Mouse (Mus musculus): Measurements from ENCODE around the gene Bean1. TPM values are rescaled to one million over a fixed set of nuclear protein-coding genes. Genes with fewer than 3 reads are reported as not detected.

Gene Bean1
- polyA plus RNA-seq, 1 experiment from 2014 or later, result not detected

GRCm38 (mm10) chr8:104202320-104202719 is 32.1 kb downstream of the Bean1 start:
- peaks cover 1% of the 10 kb centered on the region for H3K27me3 ChIP-seq
- ATAC-seq, result no peak
- ChIA-PET CTCF (interaction anchor here (1.1 kb wide), 1 partner anchor 8 kb away, joined by 3 read pairs; no protein-coding TSS in a partner anchor), POLR2A (no interaction called here)
- no peak for TF ChIP-seq CTCF (IDR thresholded peaks at IDR 0.05)
- DNase-seq (ENCODE audit: low read depth, low spot score), result no peak
- in situ Hi-C loops (cut with MboI; ENCODE audit: low pct_unique_long_range_greater_than_20kb), result no loop called here

DNA sequence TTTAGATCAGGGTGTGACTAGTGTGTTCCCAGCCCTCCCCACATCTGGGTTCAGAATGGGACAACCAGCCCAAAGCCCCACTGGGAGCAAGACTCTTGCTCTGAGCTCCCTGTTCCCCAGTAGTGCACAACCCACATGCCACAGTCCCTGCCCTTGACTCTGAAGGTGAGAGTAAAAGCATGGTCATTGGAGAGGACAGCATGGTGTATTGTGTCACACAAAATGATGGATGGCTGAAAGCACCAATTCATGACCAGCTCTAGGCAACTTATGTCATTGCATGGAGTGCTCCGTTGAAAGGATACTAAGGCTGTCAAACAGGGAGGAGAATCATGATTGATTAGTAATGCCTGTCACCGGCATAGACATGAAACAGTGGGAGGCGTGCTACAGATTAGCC is 35.0 kb downstream of the Bean1 start:
- H3K27me3 ChIP-seq, result peaks cover 6% of the 10 kb centered on the region
- no peak for DNase-seq (ENCODE audit: low read depth, low spot score)

GRCm38 (mm10) chr8:104217601-104218000 is 47.4 kb downstream of the Bean1 start:
- TF ChIP-seq CTCF (IDR thresholded peaks at IDR 0.05), result no peak
- in situ Hi-C loops (cut with MboI; ENCODE audit: low pct_unique_long_range_greater_than_20kb), result no loop called here
- no peak for DNase-seq (ENCODE audit: low read depth, low spot score)
- no peak for ATAC-seq
- CTCF ChIA-PET, result interaction anchor here (1.6 kb wide), 1 partner anchor 35 kb away, joined by 4 read pairs; no protein-coding TSS in a partner anchor
- POLR2A ChIA-PET, result interaction anchor here (0.7 kb wide), 1 partner anchor 44 kb away, joined by 10 read pairs; no protein-coding TSS in a partner anchor
- H3K27me3 ChIP-seq, result peaks cover 12% of the 10 kb centered on the region

More for the DNA sequence above, 35.0 kb downstream of the Bean1 start:
- TF ChIP-seq CTCF (IDR thresholded peaks at IDR 0.05), result no peak
- ChIA-PET POLR2A (no interaction called here), CTCF (interaction anchor here (0.9 kb wide), 1 partner anchor 14 kb away, joined by 3 read pairs; no protein-coding TSS in a partner anchor)
- in situ Hi-C loops (cut with MboI; ENCODE audit: low pct_unique_long_range_greater_than_20kb), result no loop called here
- ATAC-seq, result no peak

GRCm38 (mm10) chr8:104219079-104219478 is 48.8 kb downstream of the Bean1 start:
- peaks cover 12% of the 10 kb centered on the region for H3K27me3 ChIP-seq
- ChIA-PET POLR2A (no interaction called here), CTCF (interaction anchor here (0.9 to 1.6 kb wide), 3 partner anchors 10 to 223 kb away, joined by 3 to 4 read pairs (median 3); partner anchors contain the start of gene Dync1li2)
- in situ Hi-C loops (cut with MboI; ENCODE audit: low pct_unique_long_range_greater_than_20kb), result no loop called here
- DNase-seq (ENCODE audit: low read depth, low spot score) (no peak), ATAC-seq (peak; percentile 51)
- peak; percentile 92 for TF ChIP-seq CTCF (IDR thresholded peaks at IDR 0.05)

- in situ Hi-C loops (cut with MboI; ENCODE audit: low pct_unique_long_range_greater_than_20kb), result loop anchor here (5.0 kb wide), 1 partner anchor 73 kb away; no protein-coding TSS in a partner anchor
- CTCF ChIA-PET, result interaction anchor here (0.7 to 1.0 kb wide), 2 partner anchors 11 to 73 kb away, joined by 3 to 4 read pairs; no protein-coding TSS in a partner anchor
- ATAC-seq (peak; percentile 72), DNase-seq (ENCODE audit: low read depth, low spot score) (peak; percentile 7)
- POLR2A ChIA-PET, result no interaction called here
- peak; percentile 96 for TF ChIP-seq CTCF (IDR thresholded peaks at IDR 0.05)
- H3K27me3 ChIP-seq, result peaks cover 6% of the 10 kb centered on the region
Measured at GRCm38 (mm10) chr8:104219806-104220205, 49.6 kb downstream of the Bean1 start.

GRCm38 (mm10) chr8:104227048-104227447 is 56.8 kb downstream of the Bean1 start:
- H3K27me3 ChIP-seq, result no peaks in the 10 kb centered on the region
- ATAC-seq, result peak; percentile 83
- POLR2A ChIA-PET, result no interaction called here
- DNase-seq (ENCODE audit: low read depth, low spot score), result peak; percentile 42
- CTCF ChIA-PET, result no interaction called here
- in situ Hi-C loops (cut with MboI; ENCODE audit: low pct_unique_long_range_greater_than_20kb), result no loop called here
- TF ChIP-seq CTCF (IDR thresholded peaks at IDR 0.05), result no peak

GRCm38 (mm10) chr8:104230377-104230776 is 60.1 kb downstream of the Bean1 start:
- ChIA-PET POLR2A (no interaction called here), CTCF (no interaction called here)
- no peaks in the 10 kb centered on the region for H3K27me3 ChIP-seq
- DNase-seq (ENCODE audit: low read depth, low spot score) (no peak), ATAC-seq (no peak)
- in situ Hi-C loops (cut with MboI; ENCODE audit: low pct_unique_long_range_greater_than_20kb), result no loop called here
- TF ChIP-seq CTCF (IDR thresholded peaks at IDR 0.05), result no peak

DNA sequence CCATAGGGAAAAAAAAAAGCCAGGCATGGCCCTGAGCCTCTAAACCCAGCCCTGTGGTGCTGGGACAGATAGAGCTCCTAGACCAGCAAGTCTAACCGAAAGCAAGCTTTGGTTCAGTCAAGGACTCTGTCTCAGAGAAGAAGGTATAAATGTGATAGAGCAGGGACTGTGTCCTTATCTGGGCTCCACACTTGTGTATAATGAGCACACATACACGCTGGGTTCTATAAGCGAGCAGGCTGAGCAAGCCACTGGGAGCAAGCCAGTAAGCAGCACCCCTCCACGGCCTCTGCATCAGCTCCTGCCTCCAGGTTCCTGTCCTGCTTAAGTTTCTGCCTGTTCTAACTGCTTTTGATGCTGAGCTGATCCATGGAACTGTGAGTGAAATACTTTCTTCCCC is 61.8 kb downstream of the Bean1 start:
- TF ChIP-seq CTCF (IDR thresholded peaks at IDR 0.05), result no peak
- POLR2A ChIA-PET, result no interaction called here
- in situ Hi-C loops (cut with MboI; ENCODE audit: low pct_unique_long_range_greater_than_20kb), result no loop called here
- H3K27me3 ChIP-seq, result no peaks in the 10 kb centered on the region
- CTCF ChIA-PET, result interaction anchor here (1.5 kb wide), 1 partner anchor 18 kb away, joined by 3 read pairs; no protein-coding TSS in a partner anchor
- DNase-seq (ENCODE audit: low read depth, low spot score), result no peak
- ATAC-seq, result no peak

GRCm38 (mm10) chr8:104232919-104233318 is 62.7 kb downstream of the Bean1 start:
- DNase-seq (ENCODE audit: low read depth, low spot score), result no peak
- ChIA-PET POLR2A (no interaction called here), CTCF (no interaction called here)
- in situ Hi-C loops (cut with MboI; ENCODE audit: low pct_unique_long_range_greater_than_20kb), result no loop called here
- no peaks in the 10 kb centered on the region for H3K27me3 ChIP-seq
- no peak for ATAC-seq
- TF ChIP-seq CTCF (IDR thresholded peaks at IDR 0.05), result no peak

DNA sequence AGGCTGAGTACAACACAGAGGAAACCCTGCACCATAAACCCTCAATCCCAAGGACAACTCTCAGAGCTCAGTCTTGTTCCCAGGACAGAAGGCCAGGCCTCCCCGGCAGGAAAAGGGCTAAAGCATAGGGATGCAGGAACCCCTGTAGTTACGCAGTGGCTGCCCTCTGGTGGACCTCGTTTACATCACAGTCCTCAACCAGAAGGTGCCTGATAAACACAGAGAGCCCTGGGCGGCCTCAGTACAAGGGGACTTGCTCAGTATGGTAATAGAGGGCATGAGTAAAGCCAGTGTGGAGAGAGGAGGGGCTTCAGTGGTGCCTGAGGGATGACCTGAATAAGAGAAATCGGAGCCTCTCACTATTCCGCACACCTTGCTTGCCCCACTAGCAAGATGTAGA is 64.3 kb downstream of the Bean1 start:
- in situ Hi-C loops (cut with MboI; ENCODE audit: low pct_unique_long_range_greater_than_20kb), result no loop called here
- ATAC-seq (peak; percentile 33), DNase-seq (ENCODE audit: low read depth, low spot score) (no peak)
- no peaks in the 10 kb centered on the region for H3K27me3 ChIP-seq
- ChIA-PET POLR2A (no interaction called here), CTCF (no interaction called here)
- no peak for TF ChIP-seq CTCF (IDR thresholded peaks at IDR 0.05)

DNA sequence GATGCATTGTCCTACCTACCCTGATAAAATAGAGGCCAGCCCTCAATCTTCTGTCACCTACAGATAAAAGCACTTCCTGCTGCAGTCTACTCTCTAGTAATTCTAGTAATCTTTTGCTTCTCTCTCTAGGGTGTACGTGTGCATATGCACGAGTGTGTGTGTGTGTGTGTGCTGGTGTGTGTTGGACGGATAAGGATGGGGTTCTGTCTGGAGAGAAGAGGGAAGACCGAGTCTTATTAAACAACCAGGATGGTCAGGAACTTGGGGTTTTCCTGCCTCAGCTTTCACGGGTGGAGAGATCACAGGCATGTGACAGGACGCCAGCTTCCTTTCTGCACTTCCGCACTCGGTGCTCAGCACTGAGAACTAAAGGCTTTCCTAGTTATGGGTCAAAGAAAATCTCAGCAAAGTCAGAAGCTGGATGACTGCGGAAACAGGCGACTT is 69.2 kb downstream of the Bean1 start:
- POLR2A ChIA-PET, result interaction anchor here (0.6 kb wide), 1 partner anchor 189 kb away, joined by 6 read pairs; no protein-coding TSS in a partner anchor
- no peak for TF ChIP-seq CTCF (IDR thresholded peaks at IDR 0.05)
- in situ Hi-C loops (cut with MboI; ENCODE audit: low pct_unique_long_range_greater_than_20kb), result no loop called here
- CTCF ChIA-PET, result no interaction called here
- ATAC-seq (no peak), DNase-seq (ENCODE audit: low read depth, low spot score) (no peak)
- H3K27me3 ChIP-seq, result no peaks in the 10 kb centered on the region

All from Patski (cell line).